Mouse (Mus musculus) CD4-positive helper T cell, adult 2 months (primary cell): ENCODE measurements around the gene Map1lc3b.
A peak's percentile ranks its signal among the peaks of the same experiment; 100 is the strongest.

Source experiments
- DNase-seq: peaks from one replicate; pipeline ENCODE4 v3.0.0-alpha.2; 2012; ENCODE audit warnings: low read depth, missing footprints, low spot score

The Map1lc3b gene

GRCm38 (mm10) chr8:121607661-121608060 is 17.5 kb downstream of the Map1lc3b start:
- no peak for DNase-seq

GRCm38 (mm10) chr8:121609251-121609650 is 19.1 kb downstream of the Map1lc3b start:
- no peak for DNase-seq

GRCm38 (mm10) chr8:121609916-121610315 is 19.8 kb downstream of the Map1lc3b start:
- DNase-seq: no peak

- no peak for DNase-seq
Observed at GRCm38 (mm10) chr8:121613419-121613818, 23.3 kb downstream of the Map1lc3b start.

GRCm38 (mm10) chr8:121619401-121619995 is 29.3 kb downstream of the Map1lc3b start:
- DNase-seq: no peak

- no peak for DNase-seq
Observed at GRCm38 (mm10) chr8:121620801-121621516, 30.8 kb downstream of the Map1lc3b start.

- DNase-seq: no peak
Observed at GRCm38 (mm10) chr8:121621879-121622278, 31.7 kb downstream of the Map1lc3b start.

GRCm38 (mm10) chr8:121623043-121623442 is 32.9 kb downstream of the Map1lc3b start:
- DNase-seq: no peak

- DNase-seq: no peak
Observed at GRCm38 (mm10) chr8:121628681-121629080, 38.5 kb downstream of the Map1lc3b start.

- no peak for DNase-seq
Observed at GRCm38 (mm10) chr8:121631645-121632071, 41.5 kb downstream of the Map1lc3b start.

GRCm38 (mm10) chr8:121632401-121632800 is 42.2 kb downstream of the Map1lc3b start:
- no peak for DNase-seq

GRCm38 (mm10) chr8:121635534-121635933 is 45.4 kb downstream of the Map1lc3b start:
- peak; percentile 11 for DNase-seq

- no peak for DNase-seq
Observed at GRCm38 (mm10) chr8:121636180-121636579, 46.0 kb downstream of the Map1lc3b start.

- no peak for DNase-seq
Observed at GRCm38 (mm10) chr8:121642804-121643203, 52.6 kb downstream of the Map1lc3b start.

GRCm38 (mm10) chr8:121643384-121643783 is 53.2 kb downstream of the Map1lc3b start:
- peak; percentile 36 for DNase-seq

GRCm38 (mm10) chr8:121647511-121648215 is 57.5 kb downstream of the Map1lc3b start:
- no peak for DNase-seq
